Mouse (Mus musculus): ENCODE data around the gene Plppr1.
"Not testable (repeated sequence)": the region's sequence is repeated elsewhere in the genome, so short reads cannot be mapped to it uniquely, and the experiment has no call there.

The Plppr1 gene

GRCm38 (mm10) chr4:49239451-49239850 is 180.4 kb downstream of the Plppr1 start:
- no peak for DNase-seq

GRCm38 (mm10) chr4:49244791-49245190 is 185.7 kb downstream of the Plppr1 start:
- peak; percentile 33 to 37 for DNase-seq

- no peak for DNase-seq
Measured at GRCm38 (mm10) chr4:49245274-49245673, 186.2 kb downstream of the Plppr1 start.

GRCm38 (mm10) chr4:49251262-49251661 is 192.2 kb downstream of the Plppr1 start:
- peak; percentile 39 to 46 for DNase-seq

GRCm38 (mm10) chr4:49252169-49252568 is 193.1 kb downstream of the Plppr1 start:
- DNase-seq: no peak

GRCm38 (mm10) chr4:49278515-49278914 is 219.4 kb downstream of the Plppr1 start:
- peak; percentile 81 to 87 for DNase-seq

- DNase-seq: no peak
Measured at GRCm38 (mm10) chr4:49284692-49285291, 225.7 kb downstream of the Plppr1 start.

GRCm38 (mm10) chr4:49285340-49286196 is 226.5 kb downstream of the Plppr1 start:
- peak; percentile 26 to 28 for DNase-seq

- peak in 1 of 2 experiments; percentile 24 for DNase-seq
Measured at GRCm38 (mm10) chr4:49286197-49286492, 227.1 kb downstream of the Plppr1 start.

GRCm38 (mm10) chr4:49296434-49296833 is 237.4 kb downstream of the Plppr1 start:
- peak; percentile 37 to 64 for DNase-seq

GRCm38 (mm10) chr4:49299576-49299975 is 240.5 kb downstream of the Plppr1 start:
- peak; percentile 34 to 48 for DNase-seq

GRCm38 (mm10) chr4:49321903-49322635 is 263.0 kb downstream of the Plppr1 start:
- DNase-seq: peak; percentile 18 to 69

- not testable (repeated sequence) for DNase-seq
Measured at GRCm38 (mm10) chr4:49337949-49338348, 278.9 kb downstream of the Plppr1 start.

GRCm38 (mm10) chr4:49340091-49340490 is 281.0 kb downstream of the Plppr1 start:
- DNase-seq: not testable (repeated sequence)

GRCm38 (mm10) chr4:49348001-49348400 is 288.9 kb downstream of the Plppr1 start:
- not testable (repeated sequence) for DNase-seq

GRCm38 (mm10) chr4:49348677-49349076 is 289.6 kb downstream of the Plppr1 start:
- peak in 1 of 2 experiments; percentile 22 for DNase-seq

- no peak for DNase-seq
Measured at GRCm38 (mm10) chr4:49350470-49350869, 291.4 kb downstream of the Plppr1 start.

GRCm38 (mm10) chr4:49357097-49357496 is 298.0 kb downstream of the Plppr1 start:
- DNase-seq: no peak

GRCm38 (mm10) chr4:49368046-49368445 is 309.0 kb downstream of the Plppr1 start:
- not testable (repeated sequence) for DNase-seq

GRCm38 (mm10) chr4:49383576-49384318 is 324.7 kb downstream of the Plppr1 start:
- DNase-seq: not testable (repeated sequence)

GRCm38 (mm10) chr4:49386873-49387272 is 327.8 kb downstream of the Plppr1 start:
- DNase-seq: no peak
